Mouse (Mus musculus) heart, adult 2 months (tissue): Measurements from ENCODE around the gene Dzank1. TPM values are rescaled to one million over a fixed set of nuclear protein-coding genes. Genes with fewer than 3 reads are reported as not detected.
A peak's percentile ranks its signal among the peaks of the same experiment; 100 is the strongest.

Source experiments
- DNase-seq, 2 experiments: peaks; one replicate each; pipeline ENCODE4 v3.0.0; 2021
- H3K27ac ChIP-seq: fragments of 200-600 bp; 2 replicates; pipeline ENCODE4 v1.8.1; 2022
- H3K27me3 ChIP-seq: fragments of 200-500 bp; 2 replicates; pipeline ENCODE4 v1.6.1; 2012; ENCODE audit warnings: mild to moderate bottlenecking, low read length, inconsistent platforms, mixed read lengths; ENCODE audit not compliant: control insufficient read depth, insufficient read depth
- H3K36me3 ChIP-seq: fragments of 200-500 bp; 2 replicates; pipeline ENCODE4 v1.6.1; 2012; ENCODE audit warnings: low read length, inconsistent platforms; ENCODE audit not compliant: control insufficient read depth, insufficient read depth
- H3K4me1 ChIP-seq: fragments of 200-500 bp; 2 replicates; pipeline ENCODE4 v1.6.1; 2011; ENCODE audit warnings: low read length; ENCODE audit not compliant: control insufficient read depth, insufficient read depth
- H3K4me3 ChIP-seq: fragments of 200-600 bp; 2 replicates; pipeline ENCODE4 v1.8.1; 2022
- H3K79me2 ChIP-seq: fragments of 200-500 bp; replicated peaks from 2 replicates; pipeline ENCODE4 v1.6.1; 2012; ENCODE audit warnings: mild to moderate bottlenecking, inconsistent platforms, low read length, moderate library complexity, mixed read lengths; ENCODE audit not compliant: control insufficient read depth, insufficient read depth
- H3K9ac ChIP-seq: fragments of 200-500 bp; 2 replicates; pipeline ENCODE4 v1.6.1; 2012; ENCODE audit warnings: low read depth, mild to moderate bottlenecking, control low read depth, inconsistent platforms, low read length, mixed read lengths
- CTCF ChIP-seq: fragments of 200-600 bp; IDR thresholded peaks from 2 replicates; pipeline ENCODE4 v1.8.1; 2022; ENCODE audit warnings: antibody characterized with exemption, mild to moderate bottlenecking, moderate library complexity
- EP300 ChIP-seq: fragments of 200-500 bp; IDR thresholded peaks from 2 replicates; pipeline ENCODE4 v1.6.1; 2011; ENCODE audit warnings: low read depth, low read length, control low read depth; ENCODE audit not compliant: insufficient read depth
- POLR2A ChIP-seq: fragments of 200-500 bp; IDR thresholded peaks from 2 replicates; pipeline ENCODE4 v1.6.1; 2011; ENCODE audit warnings: mild to moderate bottlenecking, low read depth, low read length, control low read depth; ENCODE audit not compliant: insufficient read depth
- WGBS: fragments of 180-500 bp; shearing (Covaris S2); methylation state at CpG from one replicate; pipeline ENCODE4 v1.1.7; 2018; 5-methylcytosine and 5-hydroxymethylcytosine counted together
- intact Hi-C: fragments of 180-260 bp; cut with DNase I; formaldehyde crosslinking; loops from one replicate; pipeline ENCODE4 v1.15.1; 2025
- polyA plus RNA-seq: library from polyadenylated mRNA; depleted of rRNA; stranded (reverse); fragments of >200 nt; gene quantifications from 2 replicates; pipeline ENCODE4 v1.2.3, GENCODE M21; 2012
- total RNA-seq, 2 experiments: library from RNA; stranded (reverse); gene quantifications; 2 replicates each; pipeline ENCODE4 v1.2.3; 2021

Dzank1 gene
- total and polyA plus RNA-seq, 3 experiments, result 0.49 to 0.66 (median 0.63) TPM

DNA sequence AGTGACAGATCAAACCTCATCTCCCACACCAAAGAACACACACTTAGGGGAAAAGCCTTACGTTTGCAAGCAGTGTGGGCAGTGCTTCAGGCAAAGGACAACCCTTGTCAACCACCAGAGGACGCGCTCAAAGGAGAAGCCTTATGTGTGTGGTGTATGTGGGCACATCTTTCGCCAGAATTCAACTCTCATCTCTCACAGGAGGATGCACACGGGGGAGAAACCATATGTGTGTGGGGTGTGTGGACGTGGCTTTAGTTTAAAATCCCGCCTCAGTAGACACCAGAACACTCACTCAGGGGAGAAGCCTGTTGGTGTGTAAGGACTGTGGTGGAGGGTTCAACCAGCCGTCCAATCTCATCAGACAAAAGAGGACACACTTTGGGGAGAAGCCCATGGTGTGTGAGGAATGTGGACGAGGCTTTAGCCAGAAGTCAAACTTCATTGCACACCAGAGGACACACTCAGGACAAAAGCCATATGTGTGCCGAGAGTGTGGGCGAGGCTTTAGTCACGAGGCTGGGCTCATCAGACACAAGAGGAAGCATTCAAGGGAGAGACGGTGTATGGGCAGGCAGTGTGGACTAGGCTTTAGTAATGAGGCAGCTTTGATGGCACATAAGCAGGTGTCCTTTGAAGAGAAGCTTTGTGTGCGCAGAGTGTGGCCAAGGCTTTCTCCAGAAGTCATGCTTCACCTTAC, 61.2 kb downstream of the Dzank1 start:
- 77% methylated on average over 14 of the region's 14 CpGs for WGBS
- H3K9ac ChIP-seq, result no peak overlapping the region
- H3K27ac ChIP-seq, result no peak overlapping the region
- DNase-seq, result no peak
- no peaks in the 10 kb centered on the region for H3K27me3 ChIP-seq
- TF ChIP-seq POLR2A (no peak), EP300 (no peak), CTCF (no peak)
- H3K4me1 ChIP-seq, result no peaks in the 10 kb centered on the region
- intact Hi-C loops, result no loop called here
- no peaks in the 10 kb centered on the region for H3K79me2 ChIP-seq
- H3K4me3 ChIP-seq, result no peak overlapping the region
- no peaks in the 10 kb centered on the region for H3K36me3 ChIP-seq

DNA sequence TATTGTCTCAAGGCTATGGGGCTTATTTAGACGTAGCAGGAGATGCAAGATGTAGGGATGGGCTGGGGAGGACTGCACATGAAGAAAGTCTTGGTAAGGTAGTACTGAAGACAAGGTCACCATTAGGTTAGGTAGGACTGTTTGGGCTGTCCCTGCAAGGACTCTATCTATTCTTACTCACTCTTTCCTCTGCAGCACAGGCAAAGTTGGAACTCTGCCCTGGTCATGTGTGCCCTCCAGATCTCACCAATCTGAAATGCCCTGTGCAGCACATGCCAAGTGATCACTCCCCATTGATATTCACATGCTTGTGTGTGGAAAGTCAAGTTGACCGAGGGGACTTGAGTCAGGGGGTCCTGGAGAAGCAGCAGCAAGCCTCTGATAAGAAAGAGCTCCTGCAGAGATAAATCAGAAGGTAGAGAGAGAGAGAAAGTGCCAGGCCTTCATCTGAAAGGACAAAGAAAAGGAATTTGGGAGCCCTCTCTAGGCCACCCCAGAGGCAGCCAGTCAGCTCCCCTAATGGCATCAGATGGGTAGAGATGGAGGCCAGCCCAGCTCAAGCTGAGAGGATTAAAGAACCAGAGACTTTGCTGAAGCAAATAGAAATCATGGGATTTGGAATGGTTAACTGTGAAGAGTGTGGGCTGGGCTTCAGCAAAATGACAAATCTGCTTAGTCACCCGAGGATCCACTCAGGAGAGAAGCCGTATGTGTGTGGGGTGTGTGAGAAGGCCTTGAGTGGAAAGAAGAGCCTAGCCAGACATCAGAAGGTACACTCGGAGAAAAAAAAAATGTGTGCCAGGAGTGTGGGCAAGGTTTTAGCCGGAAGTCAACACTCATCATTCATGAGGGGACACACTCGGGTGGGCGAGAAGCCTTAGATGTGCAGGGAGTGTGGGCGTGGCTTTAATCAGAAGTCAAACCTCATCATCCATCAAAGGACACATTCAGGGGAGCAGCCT, 62.1 kb downstream of the Dzank1 start:
- TF ChIP-seq POLR2A (no peak), CTCF (no peak), EP300 (no peak)
- Histone ChIP-seq H3K27me3 (no peaks in the 10 kb centered on the region), H3K4me1 (no peaks in the 10 kb centered on the region), H3K9ac (no peak overlapping the region), H3K79me2 (no peaks in the 10 kb centered on the region), H3K4me3 (no peak overlapping the region), H3K27ac (no peak overlapping the region), H3K36me3 (no peaks in the 10 kb centered on the region)
- intact Hi-C loops, result no loop called here
- WGBS, result 74% methylated on average over 9 of the region's 9 CpGs
- no peak for DNase-seq

DNA sequence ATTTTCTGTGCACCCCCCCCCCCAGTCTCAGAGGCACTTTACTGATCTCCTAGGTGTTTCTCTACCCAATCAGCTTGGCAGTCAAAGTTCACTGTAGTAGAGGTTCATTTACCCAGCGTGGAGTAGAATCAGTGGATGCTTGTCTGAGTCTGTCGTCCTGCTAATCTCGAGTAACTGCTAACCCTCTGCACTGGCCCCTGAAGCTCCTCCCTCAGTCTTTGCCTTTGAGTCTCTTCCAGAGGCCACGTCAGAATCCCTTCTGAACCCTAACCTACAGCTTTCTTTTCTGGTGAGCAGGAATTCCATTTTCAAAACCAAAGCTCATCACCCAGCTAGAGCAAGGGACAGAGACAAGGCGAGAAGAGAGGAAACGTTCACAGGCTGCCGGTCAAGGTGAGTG, 63.0 kb downstream of the Dzank1 start:
- no peak for DNase-seq
- Histone ChIP-seq H3K27me3 (no peaks in the 10 kb centered on the region), H3K79me2 (no peaks in the 10 kb centered on the region), H3K4me1 (peaks cover 2% of the 10 kb centered on the region; the same call in 1 of the 2 replicates), H3K4me3 (no peak overlapping the region), H3K27ac (no peak overlapping the region), H3K36me3 (no peaks in the 10 kb centered on the region), H3K9ac (no peak overlapping the region)
- WGBS, result 55% methylated on average over 7 of the region's 7 CpGs
- no peak for TF ChIP-seq EP300
- TF ChIP-seq CTCF, result no peak
- no peak for TF ChIP-seq POLR2A
- intact Hi-C loops, result no loop called here

DNA sequence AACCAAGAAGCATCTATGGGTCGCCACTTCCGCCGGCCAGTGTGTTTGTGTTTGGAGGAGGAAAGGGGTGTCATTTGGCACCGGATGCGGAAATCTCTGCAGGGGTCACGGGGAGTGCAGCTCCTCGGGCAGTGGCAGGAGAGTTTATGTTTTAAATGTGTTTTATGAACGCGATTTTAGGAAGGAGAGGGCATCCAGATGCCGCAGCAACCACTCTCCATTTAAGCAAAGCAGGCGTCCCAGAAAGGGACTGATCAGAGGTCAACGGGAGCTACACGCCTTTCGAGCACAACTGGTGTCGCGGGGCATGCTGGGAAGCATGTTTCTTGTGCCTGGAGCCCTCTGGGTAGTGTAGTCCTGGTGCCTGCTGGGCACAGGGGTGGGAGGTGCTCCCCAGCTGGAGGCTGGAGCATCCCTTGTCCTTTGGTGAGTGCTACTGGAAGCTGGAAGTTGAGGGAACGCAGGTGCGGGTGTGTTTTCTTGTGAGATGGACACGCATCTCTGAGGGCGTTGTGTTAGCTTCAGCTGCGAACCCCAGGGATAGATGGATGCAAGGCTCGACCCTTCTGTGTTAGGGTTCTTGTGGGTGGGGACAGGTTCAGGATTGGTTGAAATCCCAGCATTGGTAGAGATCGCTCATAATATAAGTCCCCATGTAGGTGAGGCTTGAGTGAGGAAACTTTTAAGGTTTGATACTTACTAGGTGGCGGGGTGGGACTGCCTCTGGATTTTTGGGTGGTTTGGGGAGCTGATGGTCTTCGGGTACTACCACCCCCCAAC, 68.0 kb downstream of the Dzank1 start:
- H3K9ac ChIP-seq, result peak overlapping the region; percentile 31; the same call in 1 of the 2 replicates
- TF ChIP-seq POLR2A (peak; percentile 71), EP300 (0 out of 2 replicates have a peak, but pooled peaks have one; percentile 27), CTCF (no peak)
- H3K36me3 ChIP-seq, result no peaks in the 10 kb centered on the region
- H3K27ac ChIP-seq, result peak overlapping the region; percentile 81
- 11% methylated on average over 25 of the region's 25 CpGs for WGBS
- no peaks in the 10 kb centered on the region for H3K79me2 ChIP-seq
- no peaks in the 10 kb centered on the region for H3K27me3 ChIP-seq
- intact Hi-C loops, result loop anchor here (5.0 to 10.0 kb wide), 4 partner anchors 68 to 1344 kb away; partner anchors contain the start of genes Bfsp1, Dzank1, Kat14 and Pet117
- DNase-seq, result peak; percentile 89 to 91
- H3K4me1 ChIP-seq, result peaks cover 5% of the 10 kb centered on the region
- H3K4me3 ChIP-seq, result peak overlapping the region; percentile 63

DNA sequence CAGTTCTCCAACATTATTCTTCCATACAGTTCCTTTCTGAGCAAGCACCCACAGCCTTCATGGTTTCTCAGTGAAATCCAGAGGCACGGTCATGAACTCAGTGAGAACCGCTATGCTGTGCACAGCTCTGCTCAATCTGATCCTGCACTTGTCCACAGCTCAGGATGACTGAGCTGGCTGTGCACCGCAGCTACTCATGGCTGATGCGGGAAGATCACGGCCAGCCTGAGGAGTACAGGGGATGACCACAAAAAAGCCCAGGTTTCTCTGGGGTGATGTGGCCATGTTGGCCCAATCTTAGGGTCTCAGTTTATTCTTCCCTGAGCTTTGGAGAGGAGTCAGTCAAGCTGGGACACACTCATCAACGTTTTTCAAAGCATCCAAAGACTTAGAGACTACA, 68.9 kb downstream of the Dzank1 start:
- Histone ChIP-seq H3K36me3 (no peaks in the 10 kb centered on the region), H3K27me3 (no peaks in the 10 kb centered on the region), H3K4me1 (peaks cover 5% of the 10 kb centered on the region), H3K27ac (peak overlapping the region; percentile 81), H3K9ac (no peak overlapping the region), H3K79me2 (no peaks in the 10 kb centered on the region), H3K4me3 (no peak overlapping the region; the same call in 1 of the 2 replicates)
- TF ChIP-seq POLR2A (no peak), CTCF (no peak), EP300 (no peak)
- WGBS, result 73% methylated on average over 6 of the region's 6 CpGs
- no peak for DNase-seq
- intact Hi-C loops, result loop anchor here (5.0 to 10.0 kb wide), 4 partner anchors 69 to 1344 kb away; partner anchors contain the start of genes Bfsp1, Dzank1, Kat14 and Pet117
